Mouse (Mus musculus) forebrain, postnatal 0 days (tissue): Measurements from ENCODE around the gene Rbfox3. TPM values are rescaled to one million over a fixed set of nuclear protein-coding genes. Genes with fewer than 3 reads are reported as not detected.

ENCODE experiments used
- ATAC-seq: fragments of 200-750 bp; cut with Nextera tagmentation; 2 replicates; pipeline ENCODE4 v1.8.0; 2017; ENCODE audit warnings: mild to moderate bottlenecking, moderate library complexity
- DNase-seq: peaks from one replicate; pipeline ENCODE4 v3.0.0-alpha.2; 2015
- H3K27ac ChIP-seq: fragments of 300-500 bp; sonication (generic); 2 replicates; pipeline ENCODE4 v1.5.1; 2014; ENCODE audit warnings: low read depth, mild to moderate bottlenecking, antibody characterized with exemption, low read length, moderate library complexity, mixed read lengths
- H3K27me3 ChIP-seq: fragments of 300-500 bp; sonication (generic); 2 replicates; pipeline ENCODE4 v1.6.1; 2014; ENCODE audit warnings: mild to moderate bottlenecking, low read length, mixed read lengths; ENCODE audit not compliant: insufficient read depth
- H3K36me3 ChIP-seq: fragments of 300-500 bp; sonication (generic); 2 replicates; pipeline ENCODE4 v1.6.1; 2014; ENCODE audit warnings: mild to moderate bottlenecking, moderate library complexity; ENCODE audit not compliant: insufficient read depth
- H3K4me1 ChIP-seq: fragments of 300-500 bp; sonication (generic); 2 replicates; pipeline ENCODE4 v1.6.1; 2014; ENCODE audit warnings: antibody characterized with exemption; ENCODE audit not compliant: insufficient read depth
- H3K4me2 ChIP-seq: fragments of 300-500 bp; sonication (generic); 2 replicates; pipeline ENCODE4 v1.6.1; 2014; ENCODE audit warnings: low read depth, mild to moderate bottlenecking, moderate library complexity
- H3K4me3 ChIP-seq: fragments of 300-500 bp; sonication (generic); 2 replicates; pipeline ENCODE4 v1.5.1; 2014; ENCODE audit warnings: low read depth, low read length, mixed read lengths
- H3K9ac ChIP-seq: fragments of 300-500 bp; sonication (generic); 2 replicates; pipeline ENCODE4 v1.6.1; 2014; ENCODE audit warnings: mild to moderate bottlenecking
- H3K9me3 ChIP-seq: fragments of 300-500 bp; sonication (generic); 2 replicates; pipeline ENCODE4 v1.6.1; 2016; ENCODE audit warnings: low read length
- CTCF ChIP-seq: sonication (generic); IDR thresholded peaks from 2 replicates; pipeline ENCODE4 v1.5.1; 2016; ENCODE audit warnings: antibody characterized with exemption, control low read depth, low read depth
- WGBS: fragments of 180-500 bp; shearing (Covaris S2); extraction: QIAGEN DNeasy Blood & Tissue Kit; methylation state at CpG from one replicate; pipeline ENCODE4 v1.1.7; 2014; 5-methylcytosine and 5-hydroxymethylcytosine counted together
- polyA plus RNA-seq: library from polyadenylated mRNA; unstranded; fragments of >200 nt; fragmentation: Nextera tagmentation; extraction: Ambion mirVana; gene quantifications from 2 replicates; pipeline ENCODE4 v1.2.1, GENCODE M21; 2015
- total RNA-seq: library from RNA; depleted of rRNA; stranded (reverse); fragments of >200 nt; gene quantifications from 2 replicates; pipeline ENCODE4 v1.2.3, GENCODE M21; 2014

The Rbfox3 gene
- total and polyA plus RNA-seq, 2 experiments from 2014 or later, result 37.3 to 82.3 TPM

DNA sequence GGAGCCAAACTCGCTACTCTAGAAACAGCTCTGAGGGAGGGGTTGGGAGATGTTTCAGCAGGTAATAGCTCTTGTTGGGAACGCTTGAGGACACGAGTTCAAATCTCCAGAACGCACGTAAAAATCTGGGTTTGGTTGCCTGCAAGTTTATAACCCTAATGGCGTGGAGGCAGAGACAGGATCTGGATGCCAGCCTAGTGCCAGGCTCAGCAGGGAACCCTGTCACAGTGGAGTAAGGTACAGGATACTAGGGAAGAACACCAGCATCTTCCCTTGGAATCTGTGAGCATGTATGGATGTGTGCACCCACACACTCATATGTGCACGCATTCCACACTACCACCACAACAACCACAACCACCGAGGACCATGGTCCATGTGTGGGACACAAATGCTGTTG lies 331.8 kb downstream of the Rbfox3 start:
- Histone ChIP-seq H3K9me3 (no peaks in the 10 kb centered on the region), H3K4me3 (no peak overlapping the region), H3K36me3 (no peaks in the 10 kb centered on the region), H3K27me3 (no peaks in the 10 kb centered on the region), H3K27ac (no peak overlapping the region), H3K9ac (no peak overlapping the region), H3K4me2 (no peak overlapping the region), H3K4me1 (peaks cover 11% of the 10 kb centered on the region)
- ATAC-seq (no peak), DNase-seq (no peak)
- WGBS, result 85% methylated on average over 8 of the region's 8 CpGs
- TF ChIP-seq CTCF, result no peak

GRCm38 (mm10) chr11:118577271-118577670 lies 334.1 kb downstream of the Rbfox3 start:
- DNase-seq, result no peak
- TF ChIP-seq CTCF, result no peak
- H3K9me3 ChIP-seq, result no peaks in the 10 kb centered on the region
- no peak overlapping the region for H3K27ac ChIP-seq
- no peaks in the 10 kb centered on the region for H3K36me3 ChIP-seq
- no peak overlapping the region for H3K9ac ChIP-seq
- no peak for ATAC-seq
- no peak overlapping the region for H3K4me3 ChIP-seq
- WGBS, result 49% methylated on average over 15 of the region's 15 CpGs
- no peak overlapping the region for H3K4me2 ChIP-seq
- peaks cover 11% of the 10 kb centered on the region for H3K4me1 ChIP-seq
- no peaks in the 10 kb centered on the region for H3K27me3 ChIP-seq

GRCm38 (mm10) chr11:118576611-118577010 lies 334.8 kb downstream of the Rbfox3 start:
- no peak overlapping the region for H3K4me3 ChIP-seq
- ATAC-seq (peak; percentile 18; the same call in 1 of the 2 replicates), DNase-seq (peak; percentile 24)
- peak overlapping the region; percentile 6; the same call in 1 of the 2 replicates for H3K4me2 ChIP-seq
- H3K4me1 ChIP-seq, result peaks cover 11% of the 10 kb centered on the region
- H3K36me3 ChIP-seq, result no peaks in the 10 kb centered on the region
- no peaks in the 10 kb centered on the region for H3K9me3 ChIP-seq
- no peak overlapping the region for H3K9ac ChIP-seq
- WGBS, result 24% methylated on average over 8 of the region's 8 CpGs
- no peak for TF ChIP-seq CTCF
- H3K27me3 ChIP-seq, result peaks cover under 1% of the 10 kb centered on the region; the same call in 1 of the 2 replicates
- no peak overlapping the region for H3K27ac ChIP-seq

DNA sequence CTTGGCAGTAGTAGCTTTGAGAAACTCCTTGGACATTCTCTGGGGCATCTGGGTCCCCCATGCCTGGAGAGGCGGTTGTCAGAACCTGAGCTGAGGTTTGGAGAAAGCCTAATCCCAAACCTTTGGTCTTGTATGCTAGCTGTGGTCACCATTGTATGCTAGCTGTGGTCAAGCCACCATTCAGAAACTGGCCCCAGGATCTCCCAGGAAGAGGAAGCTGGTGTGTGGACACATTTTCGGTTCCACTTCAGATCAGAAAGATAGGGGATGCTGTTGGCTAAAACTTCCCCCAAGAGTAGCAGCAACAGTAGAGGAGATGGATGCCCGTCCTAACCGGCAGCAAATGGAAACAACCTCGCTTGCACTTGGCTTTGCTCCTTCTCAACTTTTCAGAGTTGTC lies 337.0 kb downstream of the Rbfox3 start:
- Histone ChIP-seq H3K36me3 (no peaks in the 10 kb centered on the region), H3K27me3 (peaks cover 11% of the 10 kb centered on the region), H3K9ac (no peak overlapping the region), H3K4me1 (peaks cover 10% of the 10 kb centered on the region; the same call in 1 of the 2 replicates), H3K4me2 (no peak overlapping the region), H3K9me3 (no peaks in the 10 kb centered on the region), H3K4me3 (no peak overlapping the region), H3K27ac (no peak overlapping the region)
- TF ChIP-seq CTCF, result peak; percentile 27; the same call in 1 of the 2 replicates
- DNase-seq (no peak), ATAC-seq (no peak)
- 80% methylated on average over 5 of the region's 5 CpGs for WGBS

- Histone ChIP-seq H3K36me3 (no peaks in the 10 kb centered on the region), H3K4me1 (peaks cover 10% of the 10 kb centered on the region; the same call in 1 of the 2 replicates), H3K9ac (no peak overlapping the region), H3K27me3 (peaks cover 18% of the 10 kb centered on the region), H3K4me2 (no peak overlapping the region), H3K4me3 (no peak overlapping the region), H3K27ac (no peak overlapping the region), H3K9me3 (no peaks in the 10 kb centered on the region)
- ATAC-seq (peak; percentile 33; the same call in 1 of the 2 replicates), DNase-seq (peak; percentile 79)
- TF ChIP-seq CTCF, result peak; percentile 92
- WGBS, result 0% methylated on average over 3 of the region's 3 CpGs
Observed at GRCm38 (mm10) chr11:118573569-118573968, 337.8 kb downstream of the Rbfox3 start.

DNA sequence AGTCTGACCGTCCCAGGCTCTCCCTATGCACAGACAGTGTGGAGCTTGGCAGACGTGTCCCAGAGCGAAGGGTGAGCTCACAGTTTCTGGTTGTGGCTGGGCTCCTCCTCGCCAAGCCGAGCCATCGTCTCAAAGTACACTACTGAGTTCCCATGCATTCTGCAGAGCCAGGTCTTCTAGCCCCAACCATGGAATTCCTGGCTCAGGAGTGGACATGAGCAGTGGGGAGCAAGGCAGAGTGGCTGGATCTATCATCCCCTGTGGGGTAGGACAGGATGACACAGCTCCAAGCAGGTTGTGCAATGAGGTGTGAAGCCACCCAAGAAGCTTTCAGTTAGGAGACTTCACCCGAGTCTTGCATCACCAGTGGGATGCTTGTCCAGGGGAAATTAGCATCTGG lies 338.4 kb downstream of the Rbfox3 start:
- H3K9me3 ChIP-seq, result no peaks in the 10 kb centered on the region
- no peaks in the 10 kb centered on the region for H3K36me3 ChIP-seq
- H3K9ac ChIP-seq, result no peak overlapping the region
- H3K4me3 ChIP-seq, result no peak overlapping the region
- H3K27me3 ChIP-seq, result peaks cover 24% of the 10 kb centered on the region
- no peak overlapping the region for H3K27ac ChIP-seq
- no peak for TF ChIP-seq CTCF
- peaks cover 10% of the 10 kb centered on the region; the same call in 1 of the 2 replicates for H3K4me1 ChIP-seq
- WGBS, result 66% methylated on average over 7 of the region's 7 CpGs
- no peak overlapping the region for H3K4me2 ChIP-seq
- no peak for ATAC-seq
- no peak for DNase-seq

DNA sequence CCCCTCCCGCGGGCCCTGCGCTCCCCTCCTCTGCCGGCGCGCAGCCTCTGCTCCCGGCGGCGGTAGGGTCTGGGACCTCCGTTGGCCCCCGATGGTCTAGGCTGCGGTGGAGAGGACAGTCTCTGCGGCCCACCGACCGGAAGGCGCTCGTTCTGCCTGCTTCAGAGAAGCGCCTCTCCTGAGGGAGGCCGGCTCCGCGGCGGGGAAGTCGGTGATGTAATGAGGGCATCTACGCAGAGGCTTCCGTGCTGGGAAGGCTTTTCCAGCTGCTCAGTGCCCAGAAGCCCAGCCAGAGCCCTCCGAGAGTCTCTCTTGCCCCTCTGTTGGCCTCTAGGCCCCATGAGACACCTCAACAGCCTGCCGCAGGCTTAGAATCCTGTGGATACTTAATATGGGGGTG lies 341.2 kb downstream of the Rbfox3 start:
- WGBS, result under 1% methylated on average over 25 of the region's 27 CpGs
- peaks cover 29% of the 10 kb centered on the region for H3K27me3 ChIP-seq
- H3K4me3 ChIP-seq, result peak overlapping the region; percentile 50
- H3K4me2 ChIP-seq, result peak overlapping the region; percentile 92
- DNase-seq, result no peak
- peak; percentile 48 for ATAC-seq
- H3K27ac ChIP-seq, result no peak overlapping the region
- H3K9ac ChIP-seq, result peak overlapping the region; percentile 48
- TF ChIP-seq CTCF, result no peak
- H3K4me1 ChIP-seq, result 0 out of 2 replicates have a peak, but pooled peaks cover 5% of the 10 kb centered on the region
- no peaks in the 10 kb centered on the region for H3K36me3 ChIP-seq
- H3K9me3 ChIP-seq, result no peaks in the 10 kb centered on the region
